Mouse (Mus musculus): ENCODE data around the gene Fat2. TPM values are rescaled to one million over a fixed set of nuclear protein-coding genes. Genes with fewer than 3 reads are reported as not detected.
A peak's percentile ranks its signal among the peaks of the same experiment; 100 is the strongest.

Fat2 gene
- polyA plus RNA-seq, 1 experiment from 2014 or later = 0.08 TPM

DNA sequence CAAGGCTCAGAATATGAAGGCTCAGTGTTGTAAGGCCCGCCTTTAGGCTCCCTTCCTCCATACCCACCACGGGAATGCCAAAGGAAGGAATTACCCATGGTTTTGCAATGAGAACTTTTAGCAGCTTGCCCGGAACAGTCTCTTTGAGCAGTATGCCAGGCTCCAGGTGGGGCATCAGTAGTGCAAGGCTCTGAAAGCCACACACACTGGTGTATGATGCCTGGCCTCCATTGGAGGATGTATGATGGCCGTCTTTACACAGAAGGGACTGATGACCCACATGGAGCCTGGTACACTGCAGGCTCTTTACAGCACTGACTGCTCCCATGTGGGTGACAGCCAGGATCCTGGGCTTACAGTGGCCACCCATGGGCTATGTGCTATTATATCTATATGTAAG is 75.3 kb downstream of the Fat2 start:
- no peak overlapping the region for H3K27ac ChIP-seq (replicated peaks; ENCODE audit: low read depth, low read length)
- no peaks in the 10 kb centered on the region for H3K36me3 ChIP-seq (replicated peaks; ENCODE audit: control insufficient read depth, insufficient read depth, low read depth, low read length)
- no peak for DNase-seq (ENCODE audit: low spot score)
- H3K4me1 ChIP-seq (ENCODE audit: control insufficient read depth, insufficient read depth, low read length) = no peaks in the 10 kb centered on the region
- no peak overlapping the region for H3K4me2 ChIP-seq (ENCODE audit: low read depth, low read length)
- 89% methylated on average over 4 of the region's 4 CpGs for WGBS
- no peak overlapping the region for H3K9ac ChIP-seq (replicated peaks; ENCODE audit: low read length)
- no peaks in the 10 kb centered on the region for H3K9me3 ChIP-seq (replicated peaks; ENCODE audit: control insufficient read depth, low read length)
- H3K4me3 ChIP-seq (ENCODE audit: low read depth, low read length) = no peak overlapping the region
- H3K27me3 ChIP-seq (ENCODE audit: control insufficient read depth, insufficient read depth, low read length) = no peaks in the 10 kb centered on the region
- no peak for ATAC-seq (replicated peaks; ENCODE audit: insufficient number of reproducible peaks, low FRiP score, low TSS enrichment, low read depth)

DNA sequence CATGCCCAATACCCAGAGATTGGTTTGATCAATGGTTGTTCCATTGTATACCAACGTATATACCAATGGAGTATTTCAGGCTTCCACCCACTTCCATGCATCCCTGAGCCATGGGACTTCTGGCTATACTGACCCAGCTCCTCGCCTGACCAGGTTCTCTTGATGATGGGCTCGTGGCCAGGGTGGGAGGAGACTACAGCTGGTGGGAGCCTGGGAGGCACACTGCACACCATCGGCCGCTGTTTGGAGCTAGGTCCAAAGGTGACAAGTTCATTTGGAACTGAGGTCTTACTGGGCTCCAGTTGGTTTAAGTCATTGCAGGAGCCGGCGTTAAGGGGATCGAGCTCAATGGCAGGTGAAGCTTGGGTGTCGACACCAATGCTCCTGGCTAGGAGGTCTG is 83.0 kb downstream of the Fat2 start:
- H3K36me3 ChIP-seq (replicated peaks; ENCODE audit: control insufficient read depth, insufficient read depth, low read depth, low read length) = no peaks in the 10 kb centered on the region

DNA sequence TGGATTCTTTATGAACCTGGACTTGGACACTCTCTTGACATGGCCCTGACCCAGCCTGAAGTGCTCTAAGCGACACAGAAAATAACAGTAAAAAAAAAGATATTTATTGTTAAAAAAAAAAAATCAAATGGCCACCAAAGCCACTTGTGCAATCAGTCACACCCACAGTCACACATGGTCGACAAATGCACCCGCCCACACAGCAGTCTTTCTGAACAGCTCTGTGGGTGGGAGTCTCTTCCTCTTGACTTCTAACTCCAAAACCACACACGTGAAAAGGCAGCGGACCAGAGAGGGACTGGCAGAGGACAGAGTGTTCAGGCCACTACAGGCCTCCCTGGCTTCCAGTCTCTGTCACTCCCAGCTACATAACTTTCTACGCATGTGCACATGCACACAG is 85.8 kb downstream of the Fat2 start:
- no peaks in the 10 kb centered on the region for H3K27me3 ChIP-seq (ENCODE audit: control insufficient read depth, insufficient read depth, low read length)
- 84% methylated on average over 6 of the region's 6 CpGs for WGBS
- ATAC-seq (replicated peaks; ENCODE audit: insufficient number of reproducible peaks, low FRiP score, low TSS enrichment, low read depth) (no peak), DNase-seq (ENCODE audit: low spot score) (no peak)
- no peaks in the 10 kb centered on the region for H3K36me3 ChIP-seq (replicated peaks; ENCODE audit: control insufficient read depth, insufficient read depth, low read depth, low read length)
- H3K4me3 ChIP-seq (ENCODE audit: low read depth, low read length) = no peak overlapping the region
- no peak overlapping the region for H3K9ac ChIP-seq (replicated peaks; ENCODE audit: low read length)
- no peaks in the 10 kb centered on the region for H3K4me1 ChIP-seq (ENCODE audit: control insufficient read depth, insufficient read depth, low read length)
- no peak overlapping the region for H3K4me2 ChIP-seq (ENCODE audit: low read depth, low read length)
- H3K27ac ChIP-seq (replicated peaks; ENCODE audit: low read depth, low read length) = no peak overlapping the region
- no peaks in the 10 kb centered on the region for H3K9me3 ChIP-seq (replicated peaks; ENCODE audit: control insufficient read depth, low read length)

More for the DNA sequence above, 83.0 kb downstream of the Fat2 start:
- Histone ChIP-seq H3K4me3 (ENCODE audit: low read depth, low read length) (no peak overlapping the region), H3K27ac (replicated peaks; ENCODE audit: low read depth, low read length) (no peak overlapping the region), H3K4me1 (ENCODE audit: control insufficient read depth, insufficient read depth, low read length) (no peaks in the 10 kb centered on the region), H3K9ac (replicated peaks; ENCODE audit: low read length) (no peak overlapping the region), H3K9me3 (replicated peaks; ENCODE audit: control insufficient read depth, low read length) (no peaks in the 10 kb centered on the region), H3K4me2 (ENCODE audit: low read depth, low read length) (no peak overlapping the region), H3K27me3 (ENCODE audit: control insufficient read depth, insufficient read depth, low read length) (no peaks in the 10 kb centered on the region)
- DNase-seq (ENCODE audit: low spot score) (no peak), ATAC-seq (replicated peaks; ENCODE audit: insufficient number of reproducible peaks, low FRiP score, low TSS enrichment, low read depth) (no peak)
- WGBS = 93% methylated on average over 9 of the region's 9 CpGs

DNA sequence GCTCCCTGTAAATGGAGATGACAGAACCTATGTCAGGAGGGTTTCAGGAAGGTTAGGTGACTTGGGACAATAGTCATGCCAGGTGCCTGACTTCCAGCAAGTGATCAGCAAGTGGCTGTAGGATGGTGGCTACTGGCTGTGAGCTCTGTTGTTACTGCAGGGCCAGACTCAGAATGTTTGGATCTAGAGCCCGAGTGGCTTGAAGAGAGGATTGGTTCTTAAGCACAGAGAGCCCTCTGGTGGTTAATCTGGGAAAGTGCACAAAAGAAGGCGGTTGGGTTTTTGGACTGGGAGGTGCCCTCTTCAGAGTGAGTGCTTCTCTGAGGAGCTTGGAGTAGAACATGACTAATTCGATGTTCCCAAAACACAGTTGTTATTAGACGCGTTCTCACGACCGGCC is 95.8 kb downstream of the Fat2 start:
- H3K4me2 ChIP-seq (ENCODE audit: low read depth, low read length) = no peak overlapping the region
- H3K4me1 ChIP-seq (ENCODE audit: control insufficient read depth, insufficient read depth, low read length) = no peaks in the 10 kb centered on the region
- H3K9me3 ChIP-seq (replicated peaks; ENCODE audit: control insufficient read depth, low read length) = no peaks in the 10 kb centered on the region
- 69% methylated on average over 7 of the region's 7 CpGs for WGBS
- H3K27me3 ChIP-seq (ENCODE audit: control insufficient read depth, insufficient read depth, low read length) = no peaks in the 10 kb centered on the region
- ATAC-seq (replicated peaks; ENCODE audit: insufficient number of reproducible peaks, low FRiP score, low TSS enrichment, low read depth) = no peak
- no peak overlapping the region for H3K4me3 ChIP-seq (ENCODE audit: low read depth, low read length)
- no peaks in the 10 kb centered on the region for H3K36me3 ChIP-seq (replicated peaks; ENCODE audit: control insufficient read depth, insufficient read depth, low read depth, low read length)
- no peak overlapping the region for H3K9ac ChIP-seq (replicated peaks; ENCODE audit: low read length)
- no peak overlapping the region for H3K27ac ChIP-seq (replicated peaks; ENCODE audit: low read depth, low read length)
- DNase-seq (ENCODE audit: low spot score) = peak; percentile 76

GRCm38 (mm10) chr11:55239496-55239895 is 96.9 kb downstream of the Fat2 start:
- no peaks in the 10 kb centered on the region for H3K27me3 ChIP-seq (ENCODE audit: control insufficient read depth, insufficient read depth, low read length)
- DNase-seq (ENCODE audit: low spot score) (no peak), ATAC-seq (replicated peaks; ENCODE audit: insufficient number of reproducible peaks, low FRiP score, low TSS enrichment, low read depth) (no peak)
- no peak overlapping the region for H3K9ac ChIP-seq (replicated peaks; ENCODE audit: low read length)
- H3K4me2 ChIP-seq (ENCODE audit: low read depth, low read length) = no peak overlapping the region
- no peak overlapping the region for H3K27ac ChIP-seq (replicated peaks; ENCODE audit: low read depth, low read length)
- 76% methylated on average over 3 of the region's 3 CpGs for WGBS
- no peaks in the 10 kb centered on the region for H3K36me3 ChIP-seq (replicated peaks; ENCODE audit: control insufficient read depth, insufficient read depth, low read depth, low read length)
- H3K4me3 ChIP-seq (ENCODE audit: low read depth, low read length) = no peak overlapping the region
- no peaks in the 10 kb centered on the region for H3K4me1 ChIP-seq (ENCODE audit: control insufficient read depth, insufficient read depth, low read length)
- H3K9me3 ChIP-seq (replicated peaks; ENCODE audit: control insufficient read depth, low read length) = no peaks in the 10 kb centered on the region

GRCm38 (mm10) chr11:55236815-55237214 is 99.5 kb downstream of the Fat2 start:
- no peak overlapping the region for H3K4me2 ChIP-seq (ENCODE audit: low read depth, low read length)
- ATAC-seq (replicated peaks; ENCODE audit: insufficient number of reproducible peaks, low FRiP score, low TSS enrichment, low read depth) (no peak), DNase-seq (ENCODE audit: low spot score) (no peak)
- no peak overlapping the region for H3K27ac ChIP-seq (replicated peaks; ENCODE audit: low read depth, low read length)
- H3K9ac ChIP-seq (replicated peaks; ENCODE audit: low read length) = no peak overlapping the region
- H3K9me3 ChIP-seq (replicated peaks; ENCODE audit: control insufficient read depth, low read length) = no peaks in the 10 kb centered on the region
- no peak overlapping the region for H3K4me3 ChIP-seq (ENCODE audit: low read depth, low read length)
- no peaks in the 10 kb centered on the region for H3K4me1 ChIP-seq (ENCODE audit: control insufficient read depth, insufficient read depth, low read length)
- no peaks in the 10 kb centered on the region for H3K27me3 ChIP-seq (ENCODE audit: control insufficient read depth, insufficient read depth, low read length)
- WGBS = 63% methylated on average over 1 of the region's 1 CpGs
- no peaks in the 10 kb centered on the region for H3K36me3 ChIP-seq (replicated peaks; ENCODE audit: control insufficient read depth, insufficient read depth, low read depth, low read length)

GRCm38 (mm10) chr11:55234791-55235190 is 101.6 kb downstream of the Fat2 start:
- no peak for DNase-seq (ENCODE audit: low spot score)
- Histone ChIP-seq H3K4me1 (ENCODE audit: control insufficient read depth, insufficient read depth, low read length) (no peaks in the 10 kb centered on the region), H3K27ac (replicated peaks; ENCODE audit: low read depth, low read length) (no peak overlapping the region), H3K4me2 (ENCODE audit: low read depth, low read length) (no peak overlapping the region), H3K9me3 (replicated peaks; ENCODE audit: control insufficient read depth, low read length) (no peaks in the 10 kb centered on the region), H3K27me3 (ENCODE audit: control insufficient read depth, insufficient read depth, low read length) (no peaks in the 10 kb centered on the region), H3K36me3 (replicated peaks; ENCODE audit: control insufficient read depth, insufficient read depth, low read depth, low read length) (no peaks in the 10 kb centered on the region), H3K9ac (replicated peaks; ENCODE audit: low read length) (no peak overlapping the region), H3K4me3 (ENCODE audit: low read depth, low read length) (no peak overlapping the region)
- no peak for ATAC-seq (replicated peaks; ENCODE audit: insufficient number of reproducible peaks, low FRiP score, low TSS enrichment, low read depth)
- 81% methylated on average over 4 of the region's 4 CpGs for WGBS

- Histone ChIP-seq H3K9me3 (replicated peaks; ENCODE audit: control insufficient read depth, low read length) (no peaks in the 10 kb centered on the region), H3K36me3 (replicated peaks; ENCODE audit: control insufficient read depth, insufficient read depth, low read depth, low read length) (no peaks in the 10 kb centered on the region), H3K27me3 (ENCODE audit: control insufficient read depth, insufficient read depth, low read length) (no peaks in the 10 kb centered on the region), H3K27ac (replicated peaks; ENCODE audit: low read depth, low read length) (no peak overlapping the region), H3K9ac (replicated peaks; ENCODE audit: low read length) (no peak overlapping the region), H3K4me3 (ENCODE audit: low read depth, low read length) (no peak overlapping the region), H3K4me1 (ENCODE audit: control insufficient read depth, insufficient read depth, low read length) (no peaks in the 10 kb centered on the region), H3K4me2 (ENCODE audit: low read depth, low read length) (no peak overlapping the region)
- 92% methylated on average over 7 of the region's 7 CpGs for WGBS
- ATAC-seq (replicated peaks; ENCODE audit: insufficient number of reproducible peaks, low FRiP score, low TSS enrichment, low read depth) = no peak
- DNase-seq (ENCODE audit: low spot score) = no peak
Measured at GRCm38 (mm10) chr11:55234288-55234687, 102.1 kb downstream of the Fat2 start.

All from embryonic facial prominence, embryonic 11.5 days (tissue).